Mouse (Mus musculus): ENCODE data around the gene Tk1. TPM values are rescaled to one million over a fixed set of nuclear protein-coding genes. Genes with fewer than 3 reads are reported as not detected.

Gene Tk1
- total and polyA plus RNA-seq, 3 experiments: 172 to 188 TPM; not detected in 1

- H3K4me1 ChIP-seq (ENCODE audit: control insufficient read depth in 1 of 2, insufficient read depth in 2 of 2, low read length in 2 of 2): peaks cover 4 to 11% of the 10 kb centered on the region in 2 experiments
- H3K79me2 ChIP-seq (ENCODE audit: control insufficient read depth, insufficient read depth, low read length, poor library complexity): peaks cover 36% of the 10 kb centered on the region
- no peak for TF ChIP-seq ZNF384 (IDR thresholded peaks at IDR 0.05; ENCODE audit: low read depth, low read length)
- TF ChIP-seq GABPA (IDR thresholded peaks at IDR 0.05; ENCODE audit: low read depth, low read length): no peak
- peak; percentile 85 for TF ChIP-seq POLR2AphosphoS2 (IDR thresholded peaks at IDR 0.05; ENCODE audit: low read length)
- TF ChIP-seq MYC (IDR thresholded peaks at IDR 0.05; ENCODE audit: low read depth, low read length): peak; percentile 70; the same call in 1 of the 2 replicates
- no peak for TF ChIP-seq USF2 (IDR thresholded peaks at IDR 0.05; ENCODE audit: borderline replicate concordance in 1 of 2, insufficient read depth in 1 of 2, low read depth in 1 of 2, low read length in 2 of 2)
- peak; percentile 94; the same call in 1 of the 2 replicates for TF ChIP-seq UBTF (IDR thresholded peaks at IDR 0.05; ENCODE audit: borderline replicate concordance, insufficient read depth, low read depth, low read length)
- TF ChIP-seq NELFE (IDR thresholded peaks at IDR 0.05; ENCODE audit: low read depth, low read length): peak; percentile 88
- peak; percentile 21; the same call in 1 of the 2 replicates for TF ChIP-seq MEF2A (IDR thresholded peaks at IDR 0.05; ENCODE audit: extremely low read depth, insufficient replicate concordance, low read depth, low read length, poor library complexity, severe bottlenecking)
- TF ChIP-seq MAFK (IDR thresholded peaks at IDR 0.05; ENCODE audit: borderline replicate concordance, low read depth, low read length): no peak
- TF ChIP-seq MXI1 (IDR thresholded peaks at IDR 0.05; ENCODE audit: low read depth, low read length): peak; percentile 91
- no peak for TF ChIP-seq CHD1 (IDR thresholded peaks at IDR 0.05; ENCODE audit: low read depth, low read length)
- TF ChIP-seq POLR2A (IDR thresholded peaks at IDR 0.05; ENCODE audit: control insufficient read depth in 1 of 2, insufficient read depth in 1 of 2, low read depth in 1 of 2, low read length in 2 of 2, poor library complexity in 1 of 2): peak; percentile 84 to 92
- no peak for TF ChIP-seq GATA1 (IDR thresholded peaks at IDR 0.05; ENCODE audit: low read depth, low read length)
- TF ChIP-seq BHLHE40 (IDR thresholded peaks at IDR 0.05; ENCODE audit: borderline replicate concordance, low read depth, low read length): no peak
- 0 out of 2 replicates have a peak, but pooled peaks have one; percentile 26 for TF ChIP-seq RCOR1 (IDR thresholded peaks at IDR 0.05; ENCODE audit: low read depth, low read length)
- TF ChIP-seq MYB (IDR thresholded peaks at IDR 0.05; ENCODE audit: low read depth, low read length): no peak
- peak; percentile 49 for TF ChIP-seq MAX (IDR thresholded peaks at IDR 0.05; ENCODE audit: low read length)
- TF ChIP-seq CHD2 (IDR thresholded peaks at IDR 0.05; ENCODE audit: low read length): no peak
- peak; percentile 47; the same call in 1 of the 2 replicates for TF ChIP-seq SIN3A (IDR thresholded peaks at IDR 0.05; ENCODE audit: low read length)
- TF ChIP-seq TCF12 (IDR thresholded peaks at IDR 0.05; ENCODE audit: low read depth, low read length): peak; percentile 61
- peak; percentile 59 for TF ChIP-seq TBP (IDR thresholded peaks at IDR 0.05; ENCODE audit: low read depth, low read length)
- peak; percentile 51 for TF ChIP-seq ZMIZ1 (IDR thresholded peaks at IDR 0.05; ENCODE audit: low read depth, low read length)
- TF ChIP-seq RAD21 (IDR thresholded peaks at IDR 0.05; ENCODE audit: low read depth, low read length): no peak
- TF ChIP-seq JUND (IDR thresholded peaks at IDR 0.05; ENCODE audit: low read depth, low read length): no peak
- peak; percentile 64 for TF ChIP-seq HCFC1 (IDR thresholded peaks at IDR 0.05; ENCODE audit: low read depth, low read length)
- peaks cover 0 to 8% of the 10 kb centered on the region in 2 experiments; a peak in 2 of 4 replicates for H3K36me3 ChIP-seq (ENCODE audit: control insufficient read depth in 1 of 2, insufficient read depth in 2 of 2, low read length in 2 of 2)
- no peaks in the 10 kb centered on the region for H3K27me3 ChIP-seq (ENCODE audit: control insufficient read depth in 1 of 2, insufficient read depth in 2 of 2, low read length in 2 of 2)
- H3K9me3 ChIP-seq (replicated peaks; ENCODE audit: insufficient read depth, low read length): no peaks in the 10 kb centered on the region
- peak; percentile 90 for DNase-seq (ENCODE audit: low read depth, low spot score)
- H3K9ac ChIP-seq (ENCODE audit: control insufficient read depth, low read depth, low read length, poor library complexity, severe bottlenecking): peak within 1 kb of the TSS; percentile 90
- H3K27ac ChIP-seq (ENCODE audit: control insufficient read depth, low read depth, low read length): peak within 1 kb of the TSS; percentile 78
- H3K4me3 ChIP-seq (ENCODE audit: control insufficient read depth in 1 of 2, insufficient read depth in 1 of 2, low read depth in 2 of 2, low read length in 2 of 2): peak within 1 kb of the TSS; percentile 86 to 98
These were observed 16.2 kb downstream of the Tk1 start, which contains the start of the genes Gm20708 and Syngr2 for GRCm38 (mm10) chr11:117809407-117810311. TSS of gene Gm20708 (plus strand) at chr11:117809668. TSS of gene Syngr2 (plus strand) at chr11:117809668.

All from MEL (cell line).